Mouse (Mus musculus): ENCODE measurements around the gene Rgs8.

The Rgs8 gene

GRCm38 (mm10) chr1:153746728-153747127, 93.9 kb downstream of the Rgs8 start:
- peak; percentile 43 for DNase-seq

GRCm38 (mm10) chr1:153747861-153748530, 95.2 kb downstream of the Rgs8 start:
- no peak for DNase-seq

GRCm38 (mm10) chr1:153748549-153748948, 95.7 kb downstream of the Rgs8 start:
- peak; percentile 33 for DNase-seq

- DNase-seq, result peak; percentile 50
Measured at GRCm38 (mm10) chr1:153749211-153749801, 96.5 kb downstream of the Rgs8 start, which contains the start of gene Rnasel. Gene Rnasel, plus strand, starts transcription at chr1:153749426.

All from kidney, adult 11 months (tissue).